Mouse (Mus musculus) WW6 (cell line): Measurements from ENCODE around the gene Scn9a.

Source experiments
- DNase-seq: peaks from one replicate; pipeline ENCODE4 v3.0.0-alpha.2; 2013; ENCODE audit warnings: low read depth, low spot score

The Scn9a gene

GRCm38 (mm10) chr2:66634580-66635359 is at the start of gene Scn9a:
Gene Scn9a (minus strand): TSS chr2:66634962.
- DNase-seq: peak; percentile 52

DNA sequence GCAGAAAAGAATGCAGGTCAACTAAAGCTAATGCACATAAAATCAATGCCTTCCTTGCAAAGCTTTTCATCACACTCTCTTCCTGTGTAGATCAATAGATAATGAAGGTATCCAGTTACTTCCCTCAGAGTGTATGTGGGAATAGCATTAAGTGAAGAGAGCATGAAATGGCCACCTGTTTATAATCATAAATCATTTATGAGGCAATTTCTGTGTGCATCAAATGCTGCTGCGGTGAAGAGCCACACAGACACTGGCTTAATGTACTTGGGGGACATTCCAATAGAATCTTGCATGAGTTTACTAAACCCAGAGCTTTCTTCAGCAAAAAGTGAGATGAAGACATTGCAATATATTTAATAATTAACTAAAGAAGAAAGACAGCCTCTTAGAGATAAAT is 27.2 kb upstream of the Scn9a start:
- DNase-seq: no peak

GRCm38 (mm10) chr2:66656430-66656829 is 21.7 kb upstream of the Scn9a start:
- DNase-seq: no peak

- no peak for DNase-seq
Measured at GRCm38 (mm10) chr2:66655431-66655830, 20.7 kb upstream of the Scn9a start.

- no peak for DNase-seq
Measured at GRCm38 (mm10) chr2:66644384-66644783, 9.6 kb upstream of the Scn9a start.

GRCm38 (mm10) chr2:66632728-66633127 is 2.0 kb downstream of the Scn9a start:
- no peak for DNase-seq

DNA sequence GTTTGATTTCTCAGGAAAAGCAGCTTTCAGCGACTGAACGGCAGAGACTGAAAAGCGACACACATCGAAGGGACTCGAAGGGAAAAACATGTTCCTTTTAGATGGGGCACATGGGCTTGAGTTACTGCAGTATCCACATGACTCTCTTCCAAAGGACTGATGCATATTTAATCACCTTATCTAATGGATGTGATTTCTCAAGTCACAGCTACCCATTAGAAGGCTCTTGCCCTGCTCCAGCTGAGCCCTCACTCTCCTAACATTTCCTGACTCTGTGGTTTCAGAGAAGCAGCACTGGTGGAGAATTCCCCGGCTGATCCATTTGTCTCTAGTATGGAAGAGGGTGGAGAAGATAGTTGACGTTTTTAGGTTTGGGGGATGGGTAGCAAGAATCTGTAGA is 23.7 kb downstream of the Scn9a start:
- DNase-seq: no peak

DNA sequence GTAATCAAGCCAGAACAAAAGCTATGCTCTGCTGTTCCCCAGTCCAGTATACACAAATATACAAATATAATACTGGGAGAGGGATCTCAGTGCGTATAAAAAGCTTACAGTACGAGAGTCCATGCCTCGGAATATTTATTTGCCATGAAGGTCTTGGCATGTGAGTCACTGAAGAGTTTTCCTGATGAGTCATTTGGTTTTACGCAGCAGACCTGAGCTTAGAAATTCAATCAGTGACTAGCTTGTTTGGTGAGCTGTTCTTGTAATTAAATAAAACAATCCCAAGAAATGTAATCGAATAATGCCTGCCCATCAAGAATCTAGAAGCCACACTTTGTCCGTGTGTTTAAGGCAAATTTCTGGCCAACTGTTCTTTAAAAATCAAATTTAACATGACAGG is 37.4 kb downstream of the Scn9a start:
- DNase-seq: no peak

DNA sequence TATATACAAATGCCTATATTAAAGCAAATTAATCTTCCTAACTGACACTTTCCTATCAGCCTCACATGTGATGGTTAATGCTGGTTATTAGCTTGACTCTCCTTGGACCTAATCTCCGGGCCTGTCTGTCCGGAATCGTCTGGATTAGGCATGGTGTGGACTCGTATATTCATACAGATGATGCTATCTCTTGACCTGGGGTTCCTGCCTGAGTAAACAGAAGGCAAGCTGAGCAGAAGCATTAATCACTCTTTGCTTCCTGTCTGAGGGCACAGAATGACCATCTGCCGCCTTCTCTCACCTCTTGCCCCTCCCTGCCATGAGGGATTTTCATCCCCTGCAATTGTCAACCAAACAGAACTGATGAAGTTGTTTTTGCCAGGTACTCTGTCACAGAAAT is 38.6 kb downstream of the Scn9a start:
- DNase-seq: no peak

GRCm38 (mm10) chr2:66590151-66590550 is 44.6 kb downstream of the Scn9a start:
- no peak for DNase-seq

DNA sequence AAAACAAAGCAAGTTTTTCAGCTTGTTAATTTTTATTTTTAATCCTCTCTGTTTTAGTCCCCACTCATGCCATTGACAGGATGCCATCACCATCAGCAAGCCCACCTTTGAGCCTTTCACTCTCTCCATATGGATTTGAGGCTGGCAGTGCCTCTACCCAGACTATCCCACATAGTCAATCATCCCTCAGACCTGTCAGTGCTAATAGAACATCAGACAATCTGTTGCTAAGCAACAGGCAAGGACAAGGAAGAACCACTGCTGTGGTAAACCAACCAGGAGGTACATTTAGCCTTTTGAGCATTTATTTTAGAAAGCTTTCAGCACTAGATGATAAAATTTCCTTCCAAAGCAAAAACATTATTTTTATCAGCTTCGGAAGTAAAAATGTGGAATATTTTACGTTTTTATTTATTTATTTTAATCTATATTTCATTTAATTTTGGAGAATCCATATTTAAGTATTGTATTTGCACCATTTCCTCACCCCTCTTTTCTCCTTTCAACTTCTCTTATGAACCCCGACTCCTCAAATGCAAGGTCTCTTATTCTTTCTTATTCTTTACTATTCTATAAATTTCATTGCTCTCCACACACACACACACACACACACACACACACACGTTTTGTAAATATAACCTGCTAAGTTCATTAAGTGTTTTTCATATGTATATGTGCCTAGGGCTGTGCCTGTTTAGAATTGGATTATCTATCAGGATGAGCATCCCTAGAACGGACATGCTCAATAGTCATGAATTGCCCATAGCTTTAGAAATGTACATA is 54.5 kb downstream of the Scn9a start:
- no peak for DNase-seq

- DNase-seq: no peak
Measured at GRCm38 (mm10) chr2:66548254-66548653, 86.5 kb downstream of the Scn9a start.

- DNase-seq: peak; percentile 20
Measured at GRCm38 (mm10) chr2:66519966-66520365, 114.8 kb downstream of the Scn9a start.

DNA sequence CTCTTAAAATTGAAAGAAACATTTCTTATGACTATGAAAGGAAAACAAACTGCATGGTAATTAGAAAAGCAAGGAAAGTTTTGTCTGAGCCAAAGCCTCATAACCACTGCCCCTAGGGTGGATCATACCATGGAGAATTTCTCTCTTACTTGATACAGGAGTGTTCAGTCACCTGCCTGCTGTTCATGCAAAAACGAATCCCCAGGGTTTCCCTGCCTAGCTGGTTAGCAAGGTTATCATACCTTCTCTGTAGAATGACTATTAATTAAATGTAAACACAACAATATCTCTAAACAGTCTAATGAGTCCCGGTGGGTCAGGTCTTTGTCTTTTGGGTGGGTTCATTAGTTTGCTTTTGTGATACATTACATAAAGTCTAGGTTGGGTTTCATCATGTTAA is 123.3 kb downstream of the Scn9a start:
- no peak for DNase-seq

DNA sequence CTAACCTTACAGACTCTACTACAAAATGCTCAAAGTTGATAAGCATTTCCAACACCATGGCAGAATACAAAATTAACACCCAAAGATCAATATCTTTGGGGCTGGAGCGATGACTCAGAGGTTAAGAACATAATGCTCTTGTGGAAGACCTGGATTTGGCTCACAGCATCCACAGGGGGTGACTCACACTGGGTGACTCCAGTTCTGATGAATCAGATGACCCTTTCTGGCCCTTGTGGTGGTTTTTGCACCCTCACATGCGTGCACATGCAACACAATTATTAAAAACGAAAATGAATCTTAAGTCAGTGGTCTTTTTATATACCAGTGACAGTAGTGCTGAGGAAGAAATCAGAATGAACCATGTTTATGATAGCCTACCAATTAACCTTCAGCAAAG is 126.7 kb downstream of the Scn9a start:
- DNase-seq: no peak

DNA sequence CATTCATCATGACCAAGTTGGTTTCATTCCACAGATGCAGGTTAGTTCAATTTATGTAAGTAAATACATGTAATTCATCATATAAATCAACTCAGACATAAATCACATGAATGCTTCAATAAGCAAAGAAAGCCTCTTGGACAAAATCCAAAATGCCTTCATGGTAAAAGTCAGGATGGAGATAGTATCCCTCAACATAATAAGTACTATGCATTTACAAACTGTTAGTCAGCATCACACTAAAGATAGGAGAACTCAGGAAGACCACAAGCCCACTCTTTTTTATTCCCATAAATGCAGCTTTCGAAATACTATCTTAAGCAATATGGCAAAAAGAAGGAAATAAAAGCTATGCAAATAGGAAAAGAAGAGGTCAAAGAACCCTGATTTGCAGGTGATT is 127.1 kb downstream of the Scn9a start:
- no peak for DNase-seq

- DNase-seq: no peak
Measured at GRCm38 (mm10) chr2:66502158-66502557, 132.6 kb downstream of the Scn9a start.

DNA sequence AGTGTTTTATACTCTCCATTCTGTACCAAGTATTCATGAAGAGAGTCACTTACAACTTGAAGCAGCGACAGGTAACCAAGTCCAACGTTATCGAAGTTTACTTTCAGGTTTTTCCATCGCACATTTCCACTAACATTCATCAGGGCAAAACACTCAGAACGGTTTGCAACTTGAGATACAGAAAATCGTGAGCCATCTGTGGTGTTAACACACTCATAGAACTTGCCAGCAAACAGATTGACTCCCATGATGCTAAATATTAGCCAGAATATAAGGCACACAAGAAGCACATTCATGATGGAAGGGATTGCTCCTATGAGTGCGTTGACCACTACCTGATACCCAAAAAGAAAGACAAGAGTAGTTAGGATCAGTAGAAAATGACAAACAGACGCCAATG is 140.2 kb downstream of the Scn9a start:
- DNase-seq: no peak

DNA sequence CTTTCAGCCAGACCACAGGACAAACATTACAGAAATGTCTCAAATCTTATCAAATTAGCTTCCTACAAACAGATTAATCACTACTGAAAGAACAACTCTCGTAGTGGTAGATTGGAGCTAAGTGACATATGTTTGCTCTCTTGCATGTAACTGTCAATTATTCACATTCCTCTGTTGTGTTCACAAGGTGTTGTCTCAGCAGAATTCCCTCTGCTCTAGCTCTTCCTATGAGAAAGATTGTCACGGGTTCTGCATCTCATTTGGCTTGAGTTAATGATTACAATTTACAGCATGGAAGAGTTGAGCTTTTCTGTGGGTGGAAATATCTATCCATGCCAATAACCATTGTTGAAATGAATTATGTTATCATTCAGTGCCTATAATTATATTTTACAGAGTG is 156.4 kb downstream of the Scn9a start:
- no peak for DNase-seq

DNA sequence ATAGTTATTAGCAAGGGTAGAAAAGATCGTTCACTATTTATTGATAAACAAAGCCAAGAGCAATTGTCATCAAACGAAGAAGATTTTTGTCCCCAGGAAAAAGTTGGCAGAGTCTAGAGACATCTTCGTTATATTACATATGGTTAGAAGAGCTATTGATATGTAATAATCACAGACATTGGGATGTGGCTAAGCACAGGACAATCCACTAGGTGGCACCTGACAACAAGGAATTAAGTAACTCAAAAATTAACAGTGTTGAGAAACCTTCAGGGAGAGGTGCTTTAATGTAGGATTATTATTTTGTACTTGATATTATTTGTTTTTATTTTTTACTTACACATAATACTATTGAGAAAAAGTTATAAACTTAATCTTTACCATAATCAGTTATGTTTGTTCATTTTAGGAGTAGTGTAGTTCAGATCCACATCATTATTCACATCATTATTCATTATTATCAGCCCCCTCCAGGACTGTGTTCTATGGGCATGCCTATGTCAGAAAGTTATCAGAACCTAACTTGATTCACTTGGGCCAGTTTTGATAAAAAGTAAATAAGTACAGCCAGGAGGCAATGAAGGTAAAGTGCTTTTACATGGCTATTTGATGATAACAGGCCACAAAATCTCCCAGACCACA is 161.5 kb downstream of the Scn9a start:
- no peak for DNase-seq

- no peak for DNase-seq
Measured at GRCm38 (mm10) chr2:66465484-66465883, 169.3 kb downstream of the Scn9a start.

GRCm38 (mm10) chr2:66464874-66465458 is 169.8 kb downstream of the Scn9a start:
- no peak for DNase-seq
